Mouse (Mus musculus) monocyte, adult 2 months (primary cell): Measurements from ENCODE around the gene Prl7a2.

Experiments used
- DNase-seq, 2 experiments: peaks; one replicate each; pipeline ENCODE4 v3.0.0; 2022; ENCODE audit warnings: low spot score in 2 of 2, low read depth in 1 of 2

Gene Prl7a2

DNA sequence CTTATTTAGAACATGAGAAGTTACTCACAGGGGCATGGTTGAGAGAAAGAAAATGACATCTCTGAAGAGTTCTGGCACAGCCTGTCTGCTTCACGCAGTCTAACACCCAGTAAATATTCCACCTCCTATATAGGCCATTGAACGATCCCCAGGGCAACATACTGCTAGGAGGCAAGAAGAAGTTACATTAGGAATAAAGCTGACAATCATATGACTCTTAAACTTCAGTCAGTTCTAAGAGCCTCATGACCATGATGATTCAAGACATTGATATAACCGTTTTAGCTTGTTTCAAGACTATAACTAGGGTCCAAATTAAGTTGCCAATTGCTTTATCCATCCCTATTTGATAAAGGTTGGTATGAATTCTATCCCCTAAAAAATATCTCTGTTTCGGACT is at the start of gene Prl7a2:
Gene Prl7a2 (minus strand): TSS at position 101 of the 400 bp plus-strand sequence.
- DNase-seq, result no peak

DNA sequence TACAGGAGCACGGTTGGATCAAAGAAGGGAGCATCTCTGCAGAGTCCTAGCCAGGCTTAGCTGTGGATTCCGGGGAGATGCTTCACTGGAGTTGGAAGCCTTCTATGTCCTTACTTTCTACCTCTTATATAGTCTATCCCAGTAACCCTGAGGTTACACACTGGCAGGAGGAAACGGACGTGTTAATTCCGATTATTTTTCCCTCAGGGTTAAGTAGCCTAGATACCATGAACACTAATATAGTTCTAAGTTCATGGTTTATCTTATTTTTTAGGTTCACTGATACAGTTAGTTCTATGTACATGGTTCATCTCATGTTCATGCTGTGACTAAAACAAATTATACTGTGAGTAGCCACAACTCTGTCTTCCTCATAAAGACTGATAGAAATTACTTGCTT is 48.8 kb upstream of the Prl7a2 start, which contains the start of gene Prl7d1:
Gene Prl7d1 (minus strand): TSS at position 101 of the 400 bp plus-strand sequence.
- DNase-seq, result no peak

DNA sequence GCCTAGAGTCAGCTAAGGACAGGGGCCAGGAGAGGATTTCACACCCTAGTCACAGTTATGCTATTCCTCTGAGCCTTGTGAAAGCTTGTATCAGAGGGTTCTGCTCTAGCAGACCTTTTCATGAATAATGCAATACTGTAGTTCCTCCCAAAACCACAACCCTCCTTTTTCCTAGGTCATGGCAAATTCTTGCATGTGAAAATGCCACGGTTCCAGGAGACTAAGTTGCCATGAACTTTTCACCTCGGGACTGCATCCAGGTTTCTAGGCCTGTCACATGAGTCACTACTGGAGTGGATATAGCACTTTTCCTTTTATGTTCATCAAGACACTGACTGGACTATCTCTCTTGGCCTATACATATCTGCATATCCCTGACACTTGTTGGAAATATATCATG is 38.7 kb upstream of the Prl7a2 start:
- DNase-seq, result no peak

DNA sequence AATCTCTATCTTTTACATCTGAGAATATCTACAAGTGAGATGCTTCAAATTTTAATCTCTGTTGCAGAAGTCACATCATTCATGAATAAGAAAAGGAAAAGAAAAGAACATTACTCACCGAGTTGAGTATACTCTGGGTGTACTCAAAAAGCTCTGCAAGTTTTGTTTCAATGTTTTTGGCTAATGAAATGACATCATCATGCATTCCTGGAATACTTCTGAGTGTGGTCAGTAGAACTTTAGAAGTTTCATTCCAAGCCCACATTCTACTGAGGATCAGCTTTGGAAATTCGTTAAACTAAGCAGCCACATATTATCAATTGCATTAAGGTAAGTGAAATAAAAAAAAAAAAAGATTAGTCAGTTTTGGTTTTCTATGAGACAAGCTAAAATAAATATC is 7.1 kb downstream of the Prl7a2 start:
- DNase-seq, result no peak

DNA sequence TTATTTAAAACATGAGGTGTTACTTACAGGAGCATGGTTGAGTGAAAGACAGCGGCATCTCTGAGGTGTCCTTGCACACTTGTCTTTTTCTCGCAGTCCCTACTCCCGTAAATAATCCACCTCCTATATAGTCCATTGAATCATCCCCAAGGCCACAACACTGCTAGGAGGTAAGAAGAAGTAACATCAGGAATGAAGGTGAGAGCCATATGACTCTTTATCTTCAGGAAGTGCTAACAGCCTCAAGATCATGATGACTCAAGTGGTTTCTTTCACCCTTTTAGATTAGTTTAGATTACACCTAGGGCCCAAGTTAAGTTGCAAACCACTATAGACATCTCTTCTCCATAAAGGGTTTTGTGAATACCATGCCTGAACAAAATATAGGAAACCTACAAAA is 25.4 kb downstream of the Prl7a2 start, which contains the start of gene Prl7a1:
Gene Prl7a1 (minus strand): TSS at position 101 of the 400 bp plus-strand sequence.
- no peak for DNase-seq

DNA sequence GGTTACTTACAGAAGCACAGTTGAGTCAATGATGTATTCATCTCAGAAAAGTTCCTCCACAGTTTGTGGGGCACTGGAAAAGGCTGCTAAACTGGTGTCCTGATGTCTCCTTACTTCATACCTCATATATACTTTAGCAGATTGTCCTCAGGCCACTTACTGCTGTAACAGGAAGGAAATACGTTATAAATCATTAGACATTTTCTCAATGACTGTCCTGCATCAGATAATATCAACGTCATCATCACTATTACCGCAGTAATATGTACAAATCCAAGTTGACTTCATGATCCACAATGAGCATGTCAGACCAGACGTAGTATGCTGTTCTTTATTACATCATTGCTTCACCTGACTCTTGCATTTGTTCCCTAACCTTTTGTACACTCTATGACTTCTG is 57.4 kb downstream of the Prl7a2 start, which contains the start of gene Prl7b1:
Gene Prl7b1 (minus strand): TSS at position 101 of the 400 bp plus-strand sequence.
- DNase-seq, result no peak
